Mouse (Mus musculus): ENCODE measurements around the gene Csn3.

The Csn3 gene

GRCm38 (mm10) chr5:87925372-87925771, at the start of gene Csn3:
Csn3 (plus strand) TSS chr5:87925579.
- no peak for DNase-seq (ENCODE audit: low spot score)

- DNase-seq (ENCODE audit: low spot score) = no peak
These were observed 40.6 kb upstream of the Csn3 start, which contains the start of gene Odam for GRCm38 (mm10) chr5:87884729-87885128. Odam (plus strand) TSS chr5:87885029.

- DNase-seq (ENCODE audit: low spot score) = no peak
These were observed 6.2 kb downstream of the Csn3 start for GRCm38 (mm10) chr5:87931603-87932002.

GRCm38 (mm10) chr5:87940752-87941151, 15.4 kb downstream of the Csn3 start:
- no peak for DNase-seq (ENCODE audit: low spot score)

- DNase-seq (ENCODE audit: low spot score) = no peak
These were observed 17.1 kb downstream of the Csn3 start for GRCm38 (mm10) chr5:87942515-87942914.

- no peak for DNase-seq (ENCODE audit: low spot score)
These were observed 26.5 kb downstream of the Csn3 start for GRCm38 (mm10) chr5:87951836-87952235.

- no peak for DNase-seq (ENCODE audit: low spot score)
These were observed 43.8 kb downstream of the Csn3 start, which contains the start of the genes 2310003L06Rik and Gm28434 for GRCm38 (mm10) chr5:87969201-87969600. 2310003L06Rik (plus strand) TSS chr5:87969459. Gm28434 (plus strand) TSS chr5:87969517.

GRCm38 (mm10) chr5:87979139-87979538, 53.8 kb downstream of the Csn3 start, which contains the start of gene Cabs1:
Cabs1 (plus strand) TSS chr5:87979439.
- DNase-seq (ENCODE audit: low spot score) = no peak

All from lung, postnatal 25 days (tissue).